Mouse (Mus musculus): ENCODE measurements at regions not wholly inside any gene's neighbourhood (a gene's known extent, or its start where the extent isn't known, plus 50 kb on each side); places are given as distances from the start of the nearest gene placed in this dataset.

GRCm38 (mm10) chr2:160452730-160453129, 85.9 kb upstream of the Mafb start:
- TF ChIP-seq CTCF (IDR thresholded peaks at IDR 0.05) (no peak), EP300 (IDR thresholded peaks at IDR 0.05; ENCODE audit: insufficient read depth, low read depth, low read length) (no peak), POLR2A (IDR thresholded peaks at IDR 0.05; ENCODE audit: insufficient read depth, low read depth, low read length) (no peak)
